Mouse (Mus musculus) urinary bladder, postnatal 14 days (tissue): ENCODE data around the gene Skint11.
"Not testable (repeated sequence)": the region's sequence is repeated elsewhere in the genome, so short reads cannot be mapped to it uniquely, and the experiment has no call there.

ENCODE experiments used
- DNase-seq: peaks from one replicate; pipeline ENCODE4 v3.0.0; 2021; ENCODE audit warnings: low spot score

The Skint11 gene

GRCm38 (mm10) chr4:114163084-114163483 lies at the start of gene Skint11:
Skint11 (plus strand) TSS chr4:114163384.
- DNase-seq: no peak

DNA sequence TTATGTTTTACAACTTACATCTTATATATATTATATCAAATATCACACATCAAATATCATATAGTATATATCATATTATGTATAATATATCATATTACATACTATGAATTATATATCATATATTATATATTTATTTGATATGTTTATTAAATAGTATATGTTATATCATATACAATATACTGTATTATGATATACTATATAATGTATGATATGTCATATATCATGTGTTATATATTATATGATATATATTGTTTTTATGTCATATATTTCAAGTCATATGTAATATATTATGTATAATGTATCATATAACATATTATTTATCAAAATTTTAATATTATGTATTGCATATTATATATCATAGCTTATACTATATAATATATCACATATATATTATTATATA lies 2.0 kb upstream of the Skint11 start:
- no peak for DNase-seq

DNA sequence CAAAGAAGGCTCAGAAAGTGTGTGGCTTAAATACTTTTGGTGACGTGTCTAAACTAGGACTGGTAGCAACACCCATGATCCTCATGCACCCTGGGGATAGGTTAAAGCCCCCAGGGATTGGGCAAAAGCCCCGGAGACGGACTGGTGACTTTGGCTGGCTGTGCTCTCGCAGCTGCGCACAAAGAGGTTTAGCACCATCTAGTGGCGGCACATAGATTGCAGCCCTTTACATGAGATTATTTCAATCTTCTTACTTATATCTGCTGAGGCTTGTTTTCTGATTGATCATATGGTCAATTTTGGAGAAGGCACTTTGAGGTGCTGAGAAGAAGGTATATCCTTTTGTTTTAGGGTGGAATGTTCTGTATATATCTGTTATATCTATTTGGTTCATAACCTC lies 9.7 kb downstream of the Skint11 start:
- peak; percentile 3 for DNase-seq

GRCm38 (mm10) chr4:114256906-114257305 lies 93.7 kb downstream of the Skint11 start:
- not testable (repeated sequence) for DNase-seq
